Mouse (Mus musculus): Measurements from ENCODE around the gene Mrpl14. TPM values are rescaled to one million over a fixed set of nuclear protein-coding genes. Genes with fewer than 3 reads are reported as not detected.
A peak's percentile ranks its signal among the peaks of the same experiment; 100 is the strongest.

Mrpl14 gene
- polyA plus RNA-seq, 1 experiment from 2014 or later = 110 TPM

DNA sequence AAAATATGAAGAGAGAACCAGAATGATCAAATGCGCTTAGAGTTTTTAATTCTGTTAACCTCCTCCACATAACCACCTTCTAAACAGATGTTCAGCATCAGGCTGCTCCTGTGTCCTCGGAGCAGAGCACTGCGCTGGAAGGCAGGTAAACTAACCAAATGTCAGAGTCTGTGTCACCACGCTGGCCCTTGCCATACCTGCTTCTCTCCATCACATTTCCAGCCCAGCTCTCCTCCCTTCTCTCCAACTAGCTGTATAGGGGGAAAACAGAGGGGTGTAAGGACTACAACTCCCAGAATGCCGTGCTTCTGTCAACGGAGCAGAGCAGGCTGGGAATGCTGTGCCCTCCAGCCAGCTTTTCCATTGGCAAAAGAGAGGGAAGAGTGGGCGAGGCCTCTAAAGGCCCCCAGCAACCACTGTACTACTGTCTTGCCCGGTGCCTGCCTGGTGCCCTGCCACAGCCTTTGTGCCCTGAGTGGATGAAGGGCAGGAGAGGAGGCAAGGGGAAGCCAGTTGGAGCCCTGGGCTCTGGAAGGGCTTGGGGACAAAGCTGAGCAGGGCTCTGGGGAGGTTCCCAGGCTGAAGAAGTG is 5.6 kb upstream of the Mrpl14 start:
- ATAC-seq (ENCODE audit: low FRiP score, low TSS enrichment) (peak; percentile 68), DNase-seq (peak; percentile 88)
- no peaks in the 10 kb centered on the region for H3K27me3 ChIP-seq (ENCODE audit: control insufficient read depth, insufficient read depth, low read length)
- peak overlapping the region; percentile 19; the same call in 1 of the 2 replicates for H3K4me3 ChIP-seq (replicated peaks; ENCODE audit: low read depth, low read length)
- 52% methylated on average over 8 of the region's 8 CpGs for WGBS
- H3K4me1 ChIP-seq (ENCODE audit: control insufficient read depth, insufficient read depth, low read length) = peaks cover 17% of the 10 kb centered on the region
- H3K9me3 ChIP-seq (ENCODE audit: control insufficient read depth, low read length) = no peaks in the 10 kb centered on the region
- peak overlapping the region; percentile 45; the same call in 1 of the 2 replicates for H3K9ac ChIP-seq (replicated peaks; ENCODE audit: low read length)
- H3K4me2 ChIP-seq (ENCODE audit: low read length) = peak overlapping the region; percentile 47
- H3K27ac ChIP-seq (replicated peaks; ENCODE audit: low read depth, low read length) = peak overlapping the region; percentile 86
- H3K36me3 ChIP-seq (ENCODE audit: control insufficient read depth, insufficient read depth, low read length) = peaks cover 37% of the 10 kb centered on the region

DNA sequence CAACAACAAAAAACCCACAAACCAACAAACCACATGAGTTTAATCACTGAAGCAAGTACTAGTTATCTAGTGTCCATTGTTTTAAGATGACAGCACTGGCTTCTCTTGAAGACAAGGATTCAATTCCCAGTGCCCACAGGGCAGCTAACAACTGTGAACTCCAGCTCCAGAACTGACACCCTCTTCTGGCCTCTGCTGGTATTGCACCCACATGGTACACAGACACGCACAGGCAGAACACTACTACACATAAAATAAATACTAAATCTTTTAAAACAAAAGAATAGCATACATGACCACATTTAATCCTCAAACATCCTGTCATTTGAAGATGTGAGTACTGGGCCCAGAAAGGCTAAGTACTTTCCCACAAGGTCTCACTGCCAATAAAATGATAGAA is 4.5 kb upstream of the Mrpl14 start:
- Histone ChIP-seq H3K27ac (replicated peaks; ENCODE audit: low read depth, low read length) (no peak overlapping the region), H3K9me3 (ENCODE audit: control insufficient read depth, low read length) (no peaks in the 10 kb centered on the region), H3K36me3 (ENCODE audit: control insufficient read depth, insufficient read depth, low read length) (peaks cover 26% of the 10 kb centered on the region), H3K27me3 (ENCODE audit: control insufficient read depth, insufficient read depth, low read length) (no peaks in the 10 kb centered on the region), H3K9ac (replicated peaks; ENCODE audit: low read length) (no peak overlapping the region), H3K4me3 (replicated peaks; ENCODE audit: low read depth, low read length) (no peak overlapping the region), H3K4me2 (ENCODE audit: low read length) (no peak overlapping the region), H3K4me1 (ENCODE audit: control insufficient read depth, insufficient read depth, low read length) (peaks cover 18% of the 10 kb centered on the region)
- no peak for ATAC-seq (ENCODE audit: low FRiP score, low TSS enrichment)
- DNase-seq = peak; percentile 43
- 98% methylated on average over 1 of the region's 1 CpGs for WGBS

DNA sequence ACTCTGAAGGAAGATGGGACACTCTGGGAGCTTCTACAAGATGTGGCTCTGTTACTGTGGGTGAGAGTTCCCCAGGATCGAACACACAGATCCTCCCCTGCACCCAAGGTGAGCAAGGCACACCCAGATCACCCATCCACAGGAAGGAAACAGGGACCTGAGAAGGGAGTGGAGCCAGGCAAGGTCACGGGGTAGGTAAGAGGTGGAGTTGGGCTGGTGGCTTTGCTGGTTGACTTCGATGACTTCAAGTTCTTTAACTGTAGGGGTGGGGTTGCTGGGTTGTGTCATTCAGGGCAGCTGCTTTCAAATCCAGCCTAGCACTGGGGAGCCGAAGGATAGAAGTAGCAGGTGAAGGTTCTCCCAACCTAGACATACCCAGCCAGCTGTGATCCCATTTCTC is 3.3 kb upstream of the Mrpl14 start:
- no peak for ATAC-seq (ENCODE audit: low FRiP score, low TSS enrichment)
- Histone ChIP-seq H3K27ac (replicated peaks; ENCODE audit: low read depth, low read length) (no peak overlapping the region), H3K9ac (replicated peaks; ENCODE audit: low read length) (no peak overlapping the region), H3K36me3 (ENCODE audit: control insufficient read depth, insufficient read depth, low read length) (peaks cover 15% of the 10 kb centered on the region), H3K4me1 (ENCODE audit: control insufficient read depth, insufficient read depth, low read length) (peaks cover 30% of the 10 kb centered on the region), H3K4me2 (ENCODE audit: low read length) (no peak overlapping the region), H3K27me3 (ENCODE audit: control insufficient read depth, insufficient read depth, low read length) (no peaks in the 10 kb centered on the region), H3K9me3 (ENCODE audit: control insufficient read depth, low read length) (no peaks in the 10 kb centered on the region), H3K4me3 (replicated peaks; ENCODE audit: low read depth, low read length) (no peak overlapping the region)
- 97% methylated on average over 4 of the region's 4 CpGs for WGBS
- no peak for DNase-seq

DNA sequence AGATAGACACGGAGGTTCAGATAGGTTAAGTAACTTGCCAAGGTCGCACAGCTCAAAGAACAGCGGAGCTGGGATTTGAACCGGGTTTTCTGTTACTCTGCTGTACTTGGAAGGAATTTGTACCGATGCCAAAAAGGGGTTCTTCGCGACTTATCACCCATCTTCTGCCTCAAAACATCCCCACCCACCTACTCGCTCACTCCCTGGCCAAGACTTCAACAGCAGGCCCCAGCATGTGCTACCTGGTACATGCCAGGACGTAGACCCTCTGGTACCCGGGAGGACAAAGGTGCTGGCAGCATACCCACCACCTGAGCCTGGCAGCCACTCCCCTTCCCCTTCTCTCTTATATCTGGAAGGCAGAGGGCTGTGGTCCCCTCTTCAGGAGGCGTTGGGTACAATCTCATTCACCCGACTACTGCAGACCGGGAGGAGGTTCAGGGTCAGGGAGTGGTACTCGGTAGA is 1.4 kb upstream of the Mrpl14 start:
- ATAC-seq (ENCODE audit: low FRiP score, low TSS enrichment) = 0 out of 2 replicates have a peak, but pooled peaks have one; percentile 12
- Histone ChIP-seq H3K27ac (replicated peaks; ENCODE audit: low read depth, low read length) (peak overlapping the region; percentile 93), H3K4me2 (ENCODE audit: low read length) (peak overlapping the region; percentile 84), H3K27me3 (ENCODE audit: control insufficient read depth, insufficient read depth, low read length) (no peaks in the 10 kb centered on the region), H3K9ac (replicated peaks; ENCODE audit: low read length) (peak overlapping the region; percentile 92), H3K4me3 (replicated peaks; ENCODE audit: low read depth, low read length) (peak overlapping the region; percentile 95), H3K9me3 (ENCODE audit: control insufficient read depth, low read length) (no peaks in the 10 kb centered on the region), H3K36me3 (ENCODE audit: control insufficient read depth, insufficient read depth, low read length) (no peaks in the 10 kb centered on the region), H3K4me1 (ENCODE audit: control insufficient read depth, insufficient read depth, low read length) (peaks cover 31% of the 10 kb centered on the region)
- 27% methylated on average over 14 of the region's 14 CpGs for WGBS
- no peak for DNase-seq

DNA sequence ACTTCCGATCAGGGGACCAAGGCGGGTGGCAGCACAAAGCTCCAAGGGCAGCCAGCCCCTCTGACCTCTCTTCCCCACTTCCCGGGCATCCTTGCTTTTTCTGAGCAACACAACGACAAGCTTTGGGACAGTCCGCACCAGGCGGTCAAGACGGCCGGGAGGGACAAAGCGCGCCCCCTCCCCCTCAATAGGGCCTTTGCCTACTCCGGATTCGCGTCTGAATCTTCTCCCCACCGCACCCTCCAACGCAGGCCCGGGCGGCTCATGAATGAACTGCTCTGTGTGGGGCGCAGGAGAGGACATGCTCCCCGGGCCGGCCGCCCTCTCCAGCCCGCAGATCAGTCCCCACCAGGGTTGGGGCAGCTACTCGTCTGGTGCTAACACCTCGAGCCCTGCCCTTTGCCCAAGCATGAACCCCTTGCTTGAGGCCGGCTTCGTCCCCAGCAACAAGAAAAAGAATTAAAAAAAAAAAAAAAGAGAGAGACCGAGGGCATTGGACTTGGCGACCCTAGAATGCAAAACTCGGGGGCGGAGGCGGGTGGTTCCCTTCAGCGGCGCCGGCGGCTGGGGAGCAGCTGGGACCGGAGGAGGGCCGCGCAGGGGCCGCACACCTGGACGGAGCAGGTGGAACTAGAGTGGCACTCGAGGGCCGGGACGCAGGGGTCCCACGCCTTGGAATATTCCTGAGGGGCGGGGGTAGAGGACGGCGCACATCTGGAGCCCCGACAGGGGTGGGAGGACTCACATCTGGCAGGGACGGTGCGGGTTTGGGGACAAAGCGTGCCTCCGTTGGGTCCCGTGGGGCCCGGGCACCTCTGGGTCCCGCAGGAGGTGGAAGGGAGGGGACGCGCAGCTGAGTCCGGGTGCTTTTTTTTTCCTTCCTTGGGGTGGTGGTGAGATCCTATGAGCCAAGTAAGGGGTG is 690 bp upstream of the Mrpl14 start:
- peak overlapping the region; percentile 92 for H3K9ac ChIP-seq (replicated peaks; ENCODE audit: low read length)
- H3K9me3 ChIP-seq (ENCODE audit: control insufficient read depth, low read length) = no peaks in the 10 kb centered on the region
- peak overlapping the region; percentile 84 for H3K4me2 ChIP-seq (ENCODE audit: low read length)

DNA sequence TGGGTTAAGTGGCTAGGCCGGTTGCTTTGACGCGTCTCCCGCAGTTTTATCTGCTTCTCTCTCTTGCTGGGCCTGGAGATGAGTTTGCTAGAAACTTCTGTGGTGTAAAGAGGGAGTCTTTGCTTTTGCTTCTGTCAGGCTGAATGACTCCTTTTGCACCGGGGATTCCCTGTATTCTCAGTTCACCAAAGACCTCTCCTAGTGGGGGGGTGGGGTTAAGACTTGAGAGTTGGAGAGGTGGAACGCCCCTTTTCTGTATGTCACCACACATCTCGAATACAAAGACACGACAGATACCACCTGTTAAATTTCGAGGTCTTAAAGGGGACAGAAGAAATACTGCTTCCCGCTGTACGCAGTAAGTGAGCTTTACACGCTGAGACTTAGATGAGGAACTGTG is 594 bp downstream of the Mrpl14 start, which contains the start of gene Tmem63b:
Gene Tmem63b, minus strand, starts transcription at position 190 of the 400 bp plus-strand sequence.
- H3K36me3 ChIP-seq (ENCODE audit: control insufficient read depth, insufficient read depth, low read length) = no peaks in the 10 kb centered on the region
- 11% methylated on average over 12 of the region's 12 CpGs for WGBS
- peak within 1 kb of the TSS; percentile 93 for H3K27ac ChIP-seq (replicated peaks; ENCODE audit: low read depth, low read length)
- H3K9me3 ChIP-seq (ENCODE audit: control insufficient read depth, low read length) = no peaks in the 10 kb centered on the region
- no peaks in the 10 kb centered on the region for H3K27me3 ChIP-seq (ENCODE audit: control insufficient read depth, insufficient read depth, low read length)
- peak within 1 kb of the TSS; percentile 95 for H3K4me3 ChIP-seq (replicated peaks; ENCODE audit: low read depth, low read length)
- peak within 1 kb of the TSS; percentile 92 for H3K9ac ChIP-seq (replicated peaks; ENCODE audit: low read length)
- no peak for ATAC-seq (ENCODE audit: low FRiP score, low TSS enrichment)
- peak; percentile 21 for DNase-seq
- peaks cover 22% of the 10 kb centered on the region for H3K4me1 ChIP-seq (ENCODE audit: control insufficient read depth, insufficient read depth, low read length)
- H3K4me2 ChIP-seq (ENCODE audit: low read length) = peak within 1 kb of the TSS; percentile 84

More for the DNA sequence above, 690 bp upstream of the Mrpl14 start:
- peak overlapping the region; percentile 93 for H3K27ac ChIP-seq (replicated peaks; ENCODE audit: low read depth, low read length)
- H3K36me3 ChIP-seq (ENCODE audit: control insufficient read depth, insufficient read depth, low read length) = no peaks in the 10 kb centered on the region
- H3K27me3 ChIP-seq (ENCODE audit: control insufficient read depth, insufficient read depth, low read length) = no peaks in the 10 kb centered on the region
- peaks cover 30% of the 10 kb centered on the region for H3K4me1 ChIP-seq (ENCODE audit: control insufficient read depth, insufficient read depth, low read length)
- peak; percentile 72 for DNase-seq
- under 1% methylated on average over 58 of the region's 58 CpGs for WGBS
- ATAC-seq (ENCODE audit: low FRiP score, low TSS enrichment) = peak; percentile 62
- peak overlapping the region; percentile 95 for H3K4me3 ChIP-seq (replicated peaks; ENCODE audit: low read depth, low read length)

DNA sequence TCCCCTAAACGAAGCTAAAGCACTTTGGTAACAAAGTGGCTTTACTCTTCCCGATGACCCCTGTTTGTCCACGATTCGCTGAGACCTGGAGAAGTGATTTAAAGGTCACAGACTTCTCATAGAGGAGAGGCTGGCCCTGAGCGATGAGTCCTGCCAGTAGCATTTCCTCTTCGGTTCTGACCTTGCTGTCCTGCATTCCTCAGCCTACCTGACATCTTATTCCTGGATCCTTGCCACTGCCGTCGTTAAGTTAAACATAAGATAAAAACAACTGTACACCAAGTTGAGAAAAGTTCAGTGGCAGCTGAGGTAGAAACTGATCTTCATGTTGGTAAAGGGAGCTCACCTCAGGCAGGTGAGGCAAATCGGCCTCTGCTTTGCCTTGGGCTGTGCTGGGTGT is 3.0 kb downstream of the Mrpl14 start:
- H3K4me2 ChIP-seq (ENCODE audit: low read length) = no peak overlapping the region
- no peaks in the 10 kb centered on the region for H3K27me3 ChIP-seq (ENCODE audit: control insufficient read depth, insufficient read depth, low read length)
- H3K36me3 ChIP-seq (ENCODE audit: control insufficient read depth, insufficient read depth, low read length) = no peaks in the 10 kb centered on the region
- DNase-seq = no peak
- no peak for ATAC-seq (ENCODE audit: low FRiP score, low TSS enrichment)
- 92% methylated on average over 9 of the region's 9 CpGs for WGBS
- no peak overlapping the region for H3K27ac ChIP-seq (replicated peaks; ENCODE audit: low read depth, low read length)
- no peak overlapping the region for H3K4me3 ChIP-seq (replicated peaks; ENCODE audit: low read depth, low read length)
- H3K9ac ChIP-seq (replicated peaks; ENCODE audit: low read length) = no peak overlapping the region
- H3K4me1 ChIP-seq (ENCODE audit: control insufficient read depth, insufficient read depth, low read length) = peaks cover 20% of the 10 kb centered on the region
- no peaks in the 10 kb centered on the region for H3K9me3 ChIP-seq (ENCODE audit: control insufficient read depth, low read length)

DNA sequence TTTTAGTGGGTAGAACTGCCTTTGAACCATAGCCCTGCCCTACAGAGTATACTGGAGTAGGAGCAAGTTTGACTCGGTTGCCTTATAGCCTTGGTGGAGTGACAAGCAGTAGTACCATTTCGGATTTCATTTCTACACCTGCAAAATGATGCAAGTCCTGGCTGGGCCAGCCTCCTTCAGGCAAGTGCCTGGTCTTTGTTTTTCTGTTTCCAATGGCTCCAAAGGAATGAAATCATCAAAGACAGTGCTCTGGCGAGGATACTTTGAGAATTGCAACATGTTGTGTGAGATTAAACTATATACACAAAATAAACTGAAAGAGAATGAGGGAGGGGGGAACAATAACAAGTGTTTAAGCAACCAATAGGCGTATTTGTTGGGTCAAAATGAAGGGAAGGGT is 3.9 kb downstream of the Mrpl14 start:
- DNase-seq = no peak
- H3K4me1 ChIP-seq (ENCODE audit: control insufficient read depth, insufficient read depth, low read length) = peaks cover 14% of the 10 kb centered on the region
- no peaks in the 10 kb centered on the region for H3K9me3 ChIP-seq (ENCODE audit: control insufficient read depth, low read length)
- no peaks in the 10 kb centered on the region for H3K27me3 ChIP-seq (ENCODE audit: control insufficient read depth, insufficient read depth, low read length)
- H3K9ac ChIP-seq (replicated peaks; ENCODE audit: low read length) = no peak overlapping the region
- no peak for ATAC-seq (ENCODE audit: low FRiP score, low TSS enrichment)
- 90% methylated on average over 4 of the region's 4 CpGs for WGBS
- H3K36me3 ChIP-seq (ENCODE audit: control insufficient read depth, insufficient read depth, low read length) = no peaks in the 10 kb centered on the region
- H3K27ac ChIP-seq (replicated peaks; ENCODE audit: low read depth, low read length) = no peak overlapping the region
- no peak overlapping the region for H3K4me3 ChIP-seq (replicated peaks; ENCODE audit: low read depth, low read length)
- H3K4me2 ChIP-seq (ENCODE audit: low read length) = no peak overlapping the region
